Mouse (Mus musculus): ENCODE results near the gene Art4.

The Art4 gene

GRCm38 (mm10) chr6:136827116-136827515, 30.4 kb downstream of the Art4 start:
- no peak for DNase-seq (ENCODE audit: low spot score in 2 of 2)

GRCm38 (mm10) chr6:136824987-136825386, 32.5 kb downstream of the Art4 start:
- DNase-seq (ENCODE audit: low spot score in 2 of 2): no peak

GRCm38 (mm10) chr6:136821086-136821485, 36.4 kb downstream of the Art4 start:
- no peak for DNase-seq (ENCODE audit: low spot score in 2 of 2)

GRCm38 (mm10) chr6:136820381-136820780, 37.2 kb downstream of the Art4 start:
- DNase-seq (ENCODE audit: low spot score in 2 of 2): no peak

- DNase-seq (ENCODE audit: low spot score in 2 of 2): no peak
Measured at GRCm38 (mm10) chr6:136817549-136817948, 40.0 kb downstream of the Art4 start.

- no peak for DNase-seq (ENCODE audit: low spot score in 2 of 2)
Measured at GRCm38 (mm10) chr6:136816826-136817225, 40.7 kb downstream of the Art4 start.

GRCm38 (mm10) chr6:136815381-136815780, 42.2 kb downstream of the Art4 start:
- no peak for DNase-seq (ENCODE audit: low spot score in 2 of 2)

GRCm38 (mm10) chr6:136813117-136813516, 44.4 kb downstream of the Art4 start:
- DNase-seq (ENCODE audit: low spot score in 2 of 2): no peak

GRCm38 (mm10) chr6:136811196-136811595, 46.3 kb downstream of the Art4 start:
- DNase-seq (ENCODE audit: low spot score in 2 of 2): no peak

GRCm38 (mm10) chr6:136809673-136810072, 47.9 kb downstream of the Art4 start:
- no peak for DNase-seq (ENCODE audit: low spot score in 2 of 2)

GRCm38 (mm10) chr6:136809077-136809476, 48.5 kb downstream of the Art4 start:
- peak; percentile 55 to 70 for DNase-seq (ENCODE audit: low spot score in 2 of 2)

GRCm38 (mm10) chr6:136808631-136809046, 48.9 kb downstream of the Art4 start:
- DNase-seq (ENCODE audit: low spot score in 2 of 2): peak; percentile 43 to 51

- peak; percentile 97 for DNase-seq (ENCODE audit: low spot score in 2 of 2)
Measured at GRCm38 (mm10) chr6:136808014-136808417, 49.5 kb downstream of the Art4 start, which contains the start of gene H2afj. H2afj (plus strand) TSS chr6:136808244.

- DNase-seq (ENCODE audit: low spot score in 2 of 2): no peak
Measured at GRCm38 (mm10) chr6:136807395-136808013, 50.0 kb downstream of the Art4 start.

GRCm38 (mm10) chr6:136806819-136807218, 50.7 kb downstream of the Art4 start:
- DNase-seq (ENCODE audit: low spot score in 2 of 2): no peak

- DNase-seq (ENCODE audit: low spot score in 2 of 2): no peak
Measured at GRCm38 (mm10) chr6:136805409-136805775, 52.1 kb downstream of the Art4 start.

- DNase-seq (ENCODE audit: low spot score in 2 of 2): no peak
Measured at GRCm38 (mm10) chr6:136804705-136805408, 52.7 kb downstream of the Art4 start.

- peak; percentile 93 to 95 for DNase-seq (ENCODE audit: low spot score in 2 of 2)
Measured at GRCm38 (mm10) chr6:136803739-136804633, 53.5 kb downstream of the Art4 start, which contains the start of gene Hist4h4. Hist4h4 (minus strand) TSS chr6:136804415.

- DNase-seq (ENCODE audit: low spot score in 2 of 2): no peak
Measured at GRCm38 (mm10) chr6:136803093-136803738, 54.3 kb downstream of the Art4 start.

- DNase-seq (ENCODE audit: low spot score in 2 of 2): no peak
Measured at GRCm38 (mm10) chr6:136801274-136801673, 56.3 kb downstream of the Art4 start.

GRCm38 (mm10) chr6:136800710-136801109, 56.8 kb downstream of the Art4 start:
- DNase-seq (ENCODE audit: low spot score in 2 of 2): no peak
